Mouse (Mus musculus) heart, embryonic 11.5 days (tissue): Measurements from ENCODE around the gene Nek2. TPM values are rescaled to one million over a fixed set of nuclear protein-coding genes. Genes with fewer than 3 reads are reported as not detected.

ENCODE experiments used
- ATAC-seq: fragments of 200-750 bp; cut with Nextera tagmentation; replicated peaks from 2 replicates; pipeline ENCODE4 v1.8.0; 2017; ENCODE audit warnings: moderate library complexity; ENCODE audit not compliant: insufficient number of reproducible peaks, low FRiP score, low TSS enrichment
- H3K27ac ChIP-seq: fragments of 300-500 bp; sonication (generic); 2 replicates; pipeline ENCODE4 v1.5.1; 2014; ENCODE audit warnings: mild to moderate bottlenecking, low read depth, low read length
- H3K27me3 ChIP-seq: fragments of 300-500 bp; sonication (generic); 2 replicates; pipeline ENCODE4 v1.6.1; 2014; ENCODE audit warnings: mild to moderate bottlenecking, low read length, mixed read lengths; ENCODE audit not compliant: control insufficient read depth, insufficient read depth
- H3K36me3 ChIP-seq: fragments of 300-500 bp; sonication (generic); 2 replicates; pipeline ENCODE4 v1.6.1; 2014; ENCODE audit warnings: mild to moderate bottlenecking, low read length, moderate library complexity, mixed read lengths; ENCODE audit not compliant: control insufficient read depth, insufficient read depth
- H3K4me1 ChIP-seq: fragments of 300-500 bp; sonication (generic); 2 replicates; pipeline ENCODE4 v1.6.1; 2014; ENCODE audit warnings: low read length; ENCODE audit not compliant: control insufficient read depth, insufficient read depth
- H3K4me2 ChIP-seq: fragments of 300-500 bp; sonication (generic); 2 replicates; pipeline ENCODE4 v1.6.1; 2014; ENCODE audit warnings: mild to moderate bottlenecking, moderate library complexity
- H3K4me3 ChIP-seq: fragments of 300-500 bp; sonication (generic); 2 replicates; pipeline ENCODE4 v1.5.1; 2014; ENCODE audit warnings: low read depth, low read length
- H3K9ac ChIP-seq: fragments of 300-500 bp; sonication (generic); 2 replicates; pipeline ENCODE4 v1.6.1; 2014; ENCODE audit warnings: mild to moderate bottlenecking, low read depth, low read length, moderate library complexity
- H3K9me3 ChIP-seq: fragments of 300-500 bp; sonication (generic); replicated peaks from 2 replicates; pipeline ENCODE4 v1.6.1; 2016; ENCODE audit warnings: low read length; ENCODE audit not compliant: control insufficient read depth
- WGBS: fragments of 180-500 bp; shearing (Covaris S2); extraction: QIAGEN DNeasy Blood & Tissue Kit; methylation state at CpG from one replicate; pipeline ENCODE4 v1.1.7; 2014; ENCODE audit not compliant: insufficient replicate concordance; 5-methylcytosine and 5-hydroxymethylcytosine counted together
- polyA plus RNA-seq: library from polyadenylated mRNA; unstranded; fragments of >200 nt; fragmentation: Nextera tagmentation; extraction: Ambion mirVana; gene quantifications from 2 replicates; pipeline ENCODE4 v1.2.1, GENCODE M21; 2014

Gene Nek2
- polyA plus RNA-seq, 1 experiment from 2014 or later = 27.0 TPM

GRCm38 (mm10) chr1:191838994-191839741 lies 17.9 kb downstream of the Nek2 start:
- Histone ChIP-seq H3K27ac (peak overlapping the region; percentile 16; the same call in 1 of the 2 replicates), H3K27me3 (0 out of 2 replicates have a peak, but pooled peaks cover 4% of the 10 kb centered on the region), H3K4me1 (peaks cover 17% of the 10 kb centered on the region), H3K9ac (no peak overlapping the region), H3K4me3 (no peak overlapping the region), H3K9me3 (no peaks in the 10 kb centered on the region), H3K36me3 (no peaks in the 10 kb centered on the region), H3K4me2 (peak overlapping the region; percentile 9)
- WGBS = 28% methylated on average over 17 of the region's 17 CpGs
- ATAC-seq = peak; percentile 71

- H3K27me3 ChIP-seq = 0 out of 2 replicates have a peak, but pooled peaks cover 4% of the 10 kb centered on the region
- H3K9me3 ChIP-seq = no peaks in the 10 kb centered on the region
- no peaks in the 10 kb centered on the region for H3K36me3 ChIP-seq
- no peak overlapping the region for H3K9ac ChIP-seq
- H3K4me1 ChIP-seq = peaks cover 17% of the 10 kb centered on the region
- no peak for ATAC-seq
- WGBS = 80% methylated on average over 11 of the region's 11 CpGs
- no peak overlapping the region for H3K4me3 ChIP-seq
- no peak overlapping the region for H3K4me2 ChIP-seq
- no peak overlapping the region for H3K27ac ChIP-seq
These were observed 19.7 kb downstream of the Nek2 start for GRCm38 (mm10) chr1:191840774-191841565.

- no peaks in the 10 kb centered on the region for H3K36me3 ChIP-seq
- no peak overlapping the region for H3K4me2 ChIP-seq
- no peak overlapping the region for H3K27ac ChIP-seq
- ATAC-seq = no peak
- no peaks in the 10 kb centered on the region for H3K9me3 ChIP-seq
- H3K4me3 ChIP-seq = no peak overlapping the region
- no peak overlapping the region for H3K9ac ChIP-seq
- WGBS = 82% methylated on average over 12 of the region's 12 CpGs
- peaks cover 17% of the 10 kb centered on the region for H3K4me1 ChIP-seq
- H3K27me3 ChIP-seq = 0 out of 2 replicates have a peak, but pooled peaks cover 4% of the 10 kb centered on the region
These were observed 21.0 kb downstream of the Nek2 start for GRCm38 (mm10) chr1:191842247-191842646.

DNA sequence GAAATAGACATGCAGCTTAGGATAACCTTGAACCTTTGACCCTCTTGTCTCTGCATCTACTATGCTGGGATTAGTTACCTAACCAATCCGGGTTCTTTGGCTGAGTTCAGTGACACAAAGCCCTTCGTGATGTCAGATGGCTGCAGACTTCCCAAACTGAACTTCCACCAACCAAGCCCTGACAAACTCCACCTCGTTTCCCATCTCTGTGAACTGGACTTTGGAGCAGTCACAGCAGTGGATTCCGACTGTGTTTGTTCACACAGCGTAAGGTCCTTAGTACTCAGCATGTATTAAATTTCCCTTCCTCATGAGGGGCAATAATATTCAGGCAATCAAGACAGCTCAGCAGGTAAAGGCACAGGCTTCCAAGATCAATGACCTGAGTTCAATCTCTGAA lies 25.4 kb downstream of the Nek2 start:
- Histone ChIP-seq H3K27me3 (no peaks in the 10 kb centered on the region; the same call in 1 of the 2 replicates), H3K36me3 (no peaks in the 10 kb centered on the region), H3K27ac (no peak overlapping the region), H3K4me3 (no peak overlapping the region), H3K9ac (no peak overlapping the region), H3K4me1 (no peaks in the 10 kb centered on the region), H3K4me2 (no peak overlapping the region), H3K9me3 (no peaks in the 10 kb centered on the region)
- ATAC-seq = no peak
- 75% methylated on average over 5 of the region's 5 CpGs for WGBS

GRCm38 (mm10) chr1:191849501-191849900 lies 28.3 kb downstream of the Nek2 start:
- no peaks in the 10 kb centered on the region for H3K9me3 ChIP-seq
- H3K4me1 ChIP-seq = no peaks in the 10 kb centered on the region
- 67% methylated on average over 4 of the region's 4 CpGs for WGBS
- H3K27ac ChIP-seq = no peak overlapping the region
- H3K9ac ChIP-seq = no peak overlapping the region
- H3K4me2 ChIP-seq = no peak overlapping the region
- no peaks in the 10 kb centered on the region for H3K36me3 ChIP-seq
- no peak overlapping the region for H3K4me3 ChIP-seq
- no peak for ATAC-seq
- H3K27me3 ChIP-seq = no peaks in the 10 kb centered on the region; the same call in 1 of the 2 replicates

- no peak for ATAC-seq
- no peaks in the 10 kb centered on the region for H3K36me3 ChIP-seq
- H3K9ac ChIP-seq = no peak overlapping the region
- no peaks in the 10 kb centered on the region; the same call in 1 of the 2 replicates for H3K27me3 ChIP-seq
- H3K27ac ChIP-seq = no peak overlapping the region
- no peak overlapping the region for H3K4me3 ChIP-seq
- 75% methylated on average over 9 of the region's 9 CpGs for WGBS
- no peaks in the 10 kb centered on the region for H3K9me3 ChIP-seq
- H3K4me2 ChIP-seq = peak overlapping the region; percentile 19; the same call in 1 of the 2 replicates
- H3K4me1 ChIP-seq = peaks cover 11% of the 10 kb centered on the region
These were observed 32.2 kb downstream of the Nek2 start for GRCm38 (mm10) chr1:191853442-191853841.

DNA sequence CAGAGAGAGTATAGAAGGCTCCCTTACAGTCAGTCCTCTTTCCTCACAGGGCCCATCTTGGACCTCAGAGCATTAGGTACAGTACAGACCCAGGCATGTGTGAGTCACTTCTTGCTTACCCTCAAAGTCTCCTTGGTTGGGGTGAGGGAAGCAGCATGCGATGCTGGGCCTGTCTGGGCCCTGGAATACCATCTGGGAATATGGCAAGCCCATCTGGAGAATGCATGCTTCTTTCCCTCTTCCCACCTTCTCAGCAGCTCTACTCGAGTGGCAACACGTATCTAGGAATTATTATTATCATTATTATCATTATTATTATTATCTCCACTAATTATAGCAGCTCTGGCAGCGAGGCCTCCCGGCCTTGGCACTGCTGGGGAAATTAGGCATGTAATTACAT lies 33.5 kb downstream of the Nek2 start:
- H3K4me3 ChIP-seq = no peak overlapping the region
- H3K9ac ChIP-seq = no peak overlapping the region; the same call in 1 of the 2 replicates
- no peaks in the 10 kb centered on the region for H3K36me3 ChIP-seq
- H3K9me3 ChIP-seq = no peaks in the 10 kb centered on the region
- H3K4me1 ChIP-seq = peaks cover 11% of the 10 kb centered on the region
- no peaks in the 10 kb centered on the region; the same call in 1 of the 2 replicates for H3K27me3 ChIP-seq
- ATAC-seq = no peak
- peak overlapping the region; percentile 84 for H3K27ac ChIP-seq
- WGBS = 68% methylated on average over 5 of the region's 5 CpGs
- H3K4me2 ChIP-seq = peak overlapping the region; percentile 45

- Histone ChIP-seq H3K4me3 (no peak overlapping the region), H3K4me1 (peaks cover 11% of the 10 kb centered on the region), H3K27ac (peak overlapping the region; percentile 84), H3K9me3 (no peaks in the 10 kb centered on the region), H3K4me2 (peak overlapping the region; percentile 45), H3K27me3 (no peaks in the 10 kb centered on the region; the same call in 1 of the 2 replicates), H3K36me3 (no peaks in the 10 kb centered on the region), H3K9ac (peak overlapping the region; percentile 52)
- peak; percentile 95 for ATAC-seq
- WGBS = 26% methylated on average over 10 of the region's 10 CpGs
These were observed 34.1 kb downstream of the Nek2 start for GRCm38 (mm10) chr1:191855136-191855878.
